Mouse (Mus musculus) brain, embryonic 18.5 days (tissue): Measurements from ENCODE around the gene Amn.

Experiments used
- DNase-seq: peaks from one replicate; pipeline ENCODE4 v3.0.0-alpha.2; 2012; ENCODE audit warnings: low read depth, low spot score

Amn gene

GRCm38 (mm10) chr12:111323423-111323822 is 52.5 kb downstream of the Amn start:
- no peak for DNase-seq

DNA sequence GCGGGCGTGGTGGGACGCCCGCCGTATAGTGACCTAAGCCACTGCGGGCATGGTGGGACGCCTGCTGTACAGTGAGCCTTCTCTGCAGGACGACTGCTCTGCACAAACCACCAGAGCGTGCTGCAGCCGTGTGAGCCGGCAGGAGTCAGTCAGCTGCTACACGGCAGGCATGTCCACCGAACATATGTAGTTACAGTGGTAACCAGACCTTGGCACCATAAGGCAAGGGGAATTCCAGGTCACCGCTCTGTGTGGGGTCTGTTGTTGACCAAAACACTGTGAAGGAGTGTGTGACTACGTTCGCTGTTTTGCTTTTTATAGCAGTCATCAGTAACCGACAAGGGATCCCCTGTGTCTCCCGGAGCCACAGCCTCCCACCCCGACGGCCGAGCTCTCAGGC is 53.6 kb downstream of the Amn start:
- DNase-seq: no peak

- no peak for DNase-seq
These were observed 54.1 kb downstream of the Amn start for GRCm38 (mm10) chr12:111324949-111325348.

GRCm38 (mm10) chr12:111325744-111326424 is 55.0 kb downstream of the Amn start:
- no peak for DNase-seq
